32 mouse cellular contexts compared by ENCODE assay signal in genomic region chr2:181130245-181130644, GRCm38 (mm10). TPM values are rescaled to one million over a fixed set of nuclear protein-coding genes. Genes with fewer than 3 reads are reported as not detected.
DNase-seq lines count a peak whose midpoint lies in the region; ATAC-seq and TF ChIP-seq lines count a peak whose summit lies in the region.
"Had no signal": no experiment of that assay in that cellular context is flagged by ENCODE, and none has a peak within 500 bp of the region (broad histone marks: within the 10 kb centered on the region; RNA-seq: fewer than 3 reads in every experiment).

No protein-coding gene starts in this region.

- no peak for ATAC-seq in forebrain, embryonic 13.5 days
- ATAC-seq in forebrain, embryonic 11.5 days (replicated peaks; ENCODE audit: low FRiP score), result no peak
- no peak for ATAC-seq in neural tube, embryonic 13.5 days (ENCODE audit: low read depth)
- ATAC-seq in heart, embryonic 12.5 days (ENCODE audit: insufficient number of reproducible peaks, low FRiP score), result no peak
- ATAC-seq: forebrain, embryonic 16.5 days; inflammation-experienced regulatory T-cells, adult 6 months had no signal

- H3K9ac ChIP-seq in forebrain, embryonic 13.5 days, result no peak overlapping the region
- no peak overlapping the region for H3K9ac ChIP-seq in forebrain, embryonic 11.5 days (ENCODE audit: low read length)
- H3K9ac ChIP-seq in neural tube, embryonic 13.5 days, result no peak overlapping the region; the same call in 1 of the 2 replicates
- no peak overlapping the region for H3K9ac ChIP-seq in heart, embryonic 12.5 days
- H3K9ac ChIP-seq: heart, embryonic 15.5 days; hindbrain, embryonic 12.5 days; limb, embryonic 13.5 days; lung, embryonic 15.5 days; midbrain, embryonic 12.5 days had no signal

- H3K36me3 ChIP-seq in forebrain, embryonic 13.5 days (ENCODE audit: poor library complexity, severe bottlenecking), result no peaks in the 10 kb centered on the region
- no peaks in the 10 kb centered on the region for H3K36me3 ChIP-seq in forebrain, embryonic 11.5 days (ENCODE audit: control insufficient read depth, insufficient read depth, low read length)
- H3K36me3 ChIP-seq in neural tube, embryonic 13.5 days, result no peaks in the 10 kb centered on the region
- no peaks in the 10 kb centered on the region for H3K36me3 ChIP-seq in heart, embryonic 12.5 days
- H3K36me3 ChIP-seq: heart, embryonic 15.5 days; hindbrain, embryonic 12.5 days; limb, embryonic 13.5 days; lung, embryonic 15.5 days; midbrain, embryonic 12.5 days had no signal

- H3K27me3 ChIP-seq in forebrain, embryonic 13.5 days, result peaks cover 17% of the 10 kb centered on the region
- H3K27me3 ChIP-seq in forebrain, embryonic 11.5 days (ENCODE audit: control insufficient read depth, insufficient read depth, low read length), result peaks cover 15% of the 10 kb centered on the region
- peaks cover 20% of the 10 kb centered on the region for H3K27me3 ChIP-seq in neural tube, embryonic 13.5 days
- peaks cover 64% of the 10 kb centered on the region for H3K27me3 ChIP-seq in heart, embryonic 12.5 days (replicated peaks)

- peak overlapping the region; percentile 44 for H3K27ac ChIP-seq in forebrain, embryonic 13.5 days
- no peak overlapping the region for H3K27ac ChIP-seq in forebrain, embryonic 11.5 days (ENCODE audit: low read depth, low read length)
- H3K27ac ChIP-seq in layer of hippocampus, adult 2 months, result peak overlapping the region; percentile 97
- peak overlapping the region; percentile 33 for H3K27ac ChIP-seq in neural tube, embryonic 13.5 days (replicated peaks)
- no peak overlapping the region for H3K27ac ChIP-seq in heart, embryonic 12.5 days (ENCODE audit: poor library complexity, severe bottlenecking)
- H3K27ac ChIP-seq: heart, embryonic 15.5 days; hindbrain, embryonic 12.5 days; limb, embryonic 13.5 days; lung, embryonic 15.5 days; midbrain, embryonic 12.5 days; stomach, postnatal 0 days had no signal

- DNase-seq in forebrain, embryonic 11.5 days (ENCODE audit: low spot score), result no peak
- DNase-seq in layer of hippocampus, adult 2 months (ENCODE audit: low spot score in 2 of 2), result peak in 1 of 2 experiments; percentile 53
- no peak for DNase-seq in layer of hippocampus, postnatal 14 days (ENCODE audit: low spot score in 2 of 2)
- DNase-seq in neural tube, embryonic 10.5 days (ENCODE audit: extremely low spot score, low spot score), result no peak
- DNase-seq: adrenal gland, postnatal 25 days; B cell, adult 2 months; gastrocnemius, postnatal 14 days; kidney, adult 11 months; kidney, postnatal 14 days; layer of hippocampus, postnatal 36 days; right cerebral cortex, postnatal 4 days; thymus, adult 2 months; thymus, postnatal 36 days had no signal

- 79% methylated on average over 4 of the region's 4 CpGs for WGBS in forebrain, embryonic 13.5 days
- WGBS in forebrain, embryonic 11.5 days, result 82% methylated on average over 4 of the region's 4 CpGs
- WGBS in neural tube, embryonic 13.5 days, result 68% methylated on average over 4 of the region's 4 CpGs
- WGBS in heart, embryonic 12.5 days, result 61% methylated on average over 4 of the region's 4 CpGs

- TF ChIP-seq CTCF in layer of hippocampus, adult 2 months (conservative IDR thresholded peaks at IDR 0.05), result no peak

- no peak overlapping the region for H3K4me3 ChIP-seq in forebrain, embryonic 13.5 days
- H3K4me3 ChIP-seq in forebrain, embryonic 11.5 days (ENCODE audit: low read depth, low read length), result no peak overlapping the region
- no peak overlapping the region; the same call in 1 of the 2 replicates for H3K4me3 ChIP-seq in layer of hippocampus, adult 2 months
- H3K4me3 ChIP-seq in neural tube, embryonic 13.5 days, result no peak overlapping the region
- H3K4me3 ChIP-seq in heart, embryonic 12.5 days, result no peak overlapping the region
- H3K4me3 ChIP-seq: erythroblast, embryonic 14.5 days; heart, embryonic 15.5 days; hindbrain, embryonic 12.5 days; limb, embryonic 13.5 days; lung, embryonic 15.5 days; midbrain, embryonic 12.5 days had no signal

- peaks cover 37% of the 10 kb centered on the region for H3K4me1 ChIP-seq in forebrain, embryonic 13.5 days
- H3K4me1 ChIP-seq in forebrain, embryonic 11.5 days (replicated peaks; ENCODE audit: control insufficient read depth, insufficient read depth, low read length), result peaks cover 3% of the 10 kb centered on the region; the same call in 1 of the 2 replicates
- H3K4me1 ChIP-seq in neural tube, embryonic 13.5 days (replicated peaks), result peaks cover 74% of the 10 kb centered on the region
- H3K4me1 ChIP-seq in heart, embryonic 12.5 days (replicated peaks), result peaks cover 11% of the 10 kb centered on the region

- no peak overlapping the region; the same call in 1 of the 2 replicates for H3K4me2 ChIP-seq in forebrain, embryonic 13.5 days
- H3K4me2 ChIP-seq in forebrain, embryonic 11.5 days (ENCODE audit: low read depth, low read length, severe bottlenecking), result no peak overlapping the region
- H3K4me2 ChIP-seq in neural tube, embryonic 13.5 days, result no peak overlapping the region
- H3K4me2 ChIP-seq in heart, embryonic 12.5 days, result no peak overlapping the region
- H3K4me2 ChIP-seq: heart, embryonic 15.5 days; hindbrain, embryonic 12.5 days; limb, embryonic 13.5 days; liver, embryonic 11.5 days; lung, embryonic 15.5 days; midbrain, embryonic 12.5 days had no signal

- no peaks in the 10 kb centered on the region for H3K9me3 ChIP-seq in forebrain, embryonic 13.5 days (replicated peaks)
- H3K9me3 ChIP-seq in forebrain, embryonic 11.5 days (ENCODE audit: control insufficient read depth, low read length), result no peaks in the 10 kb centered on the region
- H3K9me3 ChIP-seq in neural tube, embryonic 13.5 days, result no peaks in the 10 kb centered on the region
- H3K9me3 ChIP-seq in heart, embryonic 12.5 days (replicated peaks), result no peaks in the 10 kb centered on the region
- H3K9me3 ChIP-seq: heart, embryonic 15.5 days; hindbrain, embryonic 12.5 days; limb, embryonic 13.5 days; lung, embryonic 15.5 days; midbrain, embryonic 12.5 days had no signal

RNA-seq across cellular contexts. Expression of gene Kcnq2, which starts 4.9 kb away (rescaled TPM):
- 28.1 and 31.8 TPM in 2 replicates for polyA plus RNA-seq in forebrain, embryonic 13.5 days (2015; fragmentation: Nextera tagmentation; extraction: Ambion mirVana)
- polyA plus RNA-seq in forebrain, embryonic 11.5 days (2014; fragmentation: Nextera tagmentation; extraction: Ambion mirVana), result 13.6 and 13.9 TPM in 2 replicates
- total RNA-seq in layer of hippocampus, adult 2 months (2021), result 100 to 1,000 TPM; 327 to 335 TPM
- 100 to 1,000 TPM; 228 to 235 TPM for total RNA-seq in layer of hippocampus, postnatal 14 days (2021)
- polyA plus RNA-seq in neural tube, embryonic 13.5 days (2015; fragmentation: Nextera tagmentation; extraction: Ambion mirVana), result 43.9 TPM in 2 replicates
- polyA plus RNA-seq in heart, embryonic 12.5 days (2016; fragmentation: Nextera tagmentation; extraction: Ambion mirVana), result 0.11 TPM in 1 of 2 replicates, not detected in the other
- total RNA-seq: granulocyte monocyte progenitor cell, adult 5-6 weeks; megakaryocyte, adult 5-6 weeks; neutrophil, adult 5-6 weeks had no signal
- polyA plus RNA-seq: kidney, embryonic 14.5 days; spleen, adult 2 months had no signal

RNA-seq across cellular contexts. Expression of gene Eef1a2, which starts 26.6 kb away (rescaled TPM):
- polyA plus RNA-seq in forebrain, embryonic 13.5 days (2015; fragmentation: Nextera tagmentation; extraction: Ambion mirVana), result 1.7 and 1.9 TPM in 2 replicates
- 0.47 and 0.55 TPM in 2 replicates for polyA plus RNA-seq in forebrain, embryonic 11.5 days (2014; fragmentation: Nextera tagmentation; extraction: Ambion mirVana)
- total RNA-seq in layer of hippocampus, adult 2 months (2021), result 1,000 to 10,000 TPM; 1,145 to 1,175 TPM
- 100 to 1,000 TPM; 904 to 919 TPM for total RNA-seq in layer of hippocampus, postnatal 14 days (2021)
- 7.7 and 8.9 TPM in 2 replicates for polyA plus RNA-seq in neural tube, embryonic 13.5 days (2015; fragmentation: Nextera tagmentation; extraction: Ambion mirVana)
- 7.7 and 7.9 TPM in 2 replicates for polyA plus RNA-seq in heart, embryonic 12.5 days (2016; fragmentation: Nextera tagmentation; extraction: Ambion mirVana)
- total RNA-seq: granulocyte monocyte progenitor cell, adult 5-6 weeks; megakaryocyte, adult 5-6 weeks; neutrophil, adult 5-6 weeks had no signal
- polyA plus RNA-seq: erythroblast, embryonic 14.5 days; inflammation-experienced regulatory T-cells, adult 6 months; kidney, embryonic 14.5 days; limb, embryonic 13.5 days; liver, embryonic 11.5 days; liver, embryonic 16.5 days had no signal

RNA-seq across cellular contexts. Expression of gene Ppdpf, which starts 56.8 kb away (rescaled TPM):
- 540 and 547 TPM in 2 replicates for polyA plus RNA-seq in forebrain, embryonic 13.5 days (2015; fragmentation: Nextera tagmentation; extraction: Ambion mirVana)
- 443 and 478 TPM in 2 replicates for polyA plus RNA-seq in forebrain, embryonic 11.5 days (2014; fragmentation: Nextera tagmentation; extraction: Ambion mirVana)
- 10 to 100 TPM; 85.4 to 90.2 TPM for total RNA-seq in layer of hippocampus, adult 2 months (2021)
- 100 to 1,000 TPM; 118 to 135 TPM for total RNA-seq in layer of hippocampus, postnatal 14 days (2021)
- 331 and 431 TPM in 2 replicates for polyA plus RNA-seq in neural tube, embryonic 13.5 days (2015; fragmentation: Nextera tagmentation; extraction: Ambion mirVana)
- polyA plus RNA-seq in heart, embryonic 12.5 days (2016; fragmentation: Nextera tagmentation; extraction: Ambion mirVana), result 174 and 175 TPM in 2 replicates

Comparison
In these comparisons a context has a peak if more than half of its experiments do, and no peak if none do; other contexts are left out.
1. H3K27ac ChIP-seq: peak in forebrain, embryonic 13.5 days (single experiment), layer of hippocampus, adult 2 months (single experiment) and neural tube, embryonic 13.5 days (single experiment); none in forebrain, embryonic 11.5 days (single experiment) and heart, embryonic 12.5 days (single experiment).
2. RNA of gene Kcnq2, which starts 4.9 kb away (polyA plus RNA-seq): 43.9 TPM in neural tube, embryonic 13.5 days, 28.1 to 31.8 TPM in forebrain, embryonic 13.5 days and 13.6 to 13.9 TPM in forebrain, embryonic 11.5 days; 0.11 TPM in heart, embryonic 12.5 days; every median in the first group is over 10 times any median in the second.